Mouse (Mus musculus): Measurements from ENCODE around the gene AY358078. TPM values are rescaled to one million over a fixed set of nuclear protein-coding genes. Genes with fewer than 3 reads are reported as not detected.
"Not testable (repeated sequence)": the region's sequence is repeated elsewhere in the genome, so short reads cannot be mapped to it uniquely, and the experiment has no call there.

AY358078 gene
- polyA plus RNA-seq, 1 experiment from 2014 or later: not detected

- Histone ChIP-seq H3K36me3 (ENCODE audit: control insufficient read depth, insufficient read depth, low read length) (no peaks in the 10 kb centered on the region), H3K4me2 (no peak within 1 kb of the TSS), H3K9ac (ENCODE audit: low read length) (no peak within 1 kb of the TSS), H3K27me3 (ENCODE audit: control insufficient read depth, insufficient read depth, low read length) (no peaks in the 10 kb centered on the region), H3K4me3 (ENCODE audit: low read depth, low read length) (no peak within 1 kb of the TSS), H3K27ac (ENCODE audit: low read depth, low read length) (no peak within 1 kb of the TSS), H3K4me1 (ENCODE audit: control insufficient read depth, insufficient read depth, low read length) (no peaks in the 10 kb centered on the region), H3K9me3 (ENCODE audit: control insufficient read depth, low read length) (no peaks in the 10 kb centered on the region)
- ATAC-seq (ENCODE audit: low FRiP score) (no peak), DNase-seq (ENCODE audit: low spot score, missing footprints) (no peak)
These were observed 53.6 kb downstream of the AY358078 start, which contains the start of gene Ear6 for GRCm38 (mm10) chr14:51853399-51853798. TSS of gene Ear6 (plus strand) at chr14:51853699.

DNA sequence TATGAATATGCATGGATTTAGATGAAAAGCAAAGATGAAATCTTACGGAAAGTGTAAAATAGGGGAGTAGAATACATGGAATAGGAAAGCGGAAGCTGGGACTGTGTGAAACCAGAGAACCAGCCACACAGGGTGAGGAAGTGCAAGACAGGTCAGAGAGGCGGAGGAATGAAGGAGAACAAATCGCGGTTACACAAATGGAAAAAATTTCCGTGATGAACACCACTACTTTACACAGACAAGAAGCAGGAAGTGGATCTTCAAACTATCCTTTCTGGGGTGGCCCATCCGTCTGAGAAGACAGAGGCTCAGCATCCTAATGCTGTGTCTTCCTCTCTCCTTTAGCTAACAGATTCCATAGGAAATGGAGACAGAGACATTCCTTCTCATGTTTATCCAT is 55.4 kb downstream of the AY358078 start:
- not testable (repeated sequence) for DNase-seq (ENCODE audit: low spot score, missing footprints); H3K27ac ChIP-seq (ENCODE audit: low read depth, low read length); H3K27me3 ChIP-seq (ENCODE audit: control insufficient read depth, insufficient read depth, low read length); H3K4me3 ChIP-seq (ENCODE audit: low read depth, low read length); H3K9me3 ChIP-seq (ENCODE audit: control insufficient read depth, low read length); H3K4me1 ChIP-seq (ENCODE audit: control insufficient read depth, insufficient read depth, low read length); H3K4me2 ChIP-seq; H3K9ac ChIP-seq (ENCODE audit: low read length); H3K36me3 ChIP-seq (ENCODE audit: control insufficient read depth, insufficient read depth, low read length); ATAC-seq (ENCODE audit: low FRiP score)
- 84% methylated on average over 7 of the region's 7 CpGs for WGBS

DNA sequence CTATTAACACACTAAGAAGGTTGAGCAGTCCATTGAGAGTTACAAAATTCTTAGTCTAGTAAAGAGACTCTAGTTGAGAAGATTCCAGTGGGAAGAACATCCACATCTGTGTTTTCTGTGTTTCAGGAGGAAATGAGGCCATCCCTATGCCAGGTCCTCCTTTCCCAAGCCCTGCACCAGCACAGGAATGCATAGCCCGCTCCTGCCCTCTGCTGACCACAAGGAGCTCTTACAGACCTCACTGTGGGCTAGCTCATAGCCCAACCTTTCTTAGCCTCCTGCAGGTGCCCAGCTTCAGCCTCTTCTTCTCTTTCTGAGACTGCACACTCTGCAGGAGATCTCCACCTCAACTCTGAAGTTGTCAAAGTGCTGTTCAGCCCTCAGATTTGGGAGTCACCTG is 63.8 kb downstream of the AY358078 start:
- not testable (repeated sequence) for DNase-seq (ENCODE audit: low spot score, missing footprints); H3K27me3 ChIP-seq (ENCODE audit: control insufficient read depth, insufficient read depth, low read length)
- WGBS: 17% methylated on average over 1 of the region's 1 CpGs

GRCm38 (mm10) chr14:51870756-51871155 is 70.9 kb downstream of the AY358078 start:
- no peaks in the 10 kb centered on the region for H3K4me1 ChIP-seq (ENCODE audit: control insufficient read depth, insufficient read depth, low read length)
- H3K9me3 ChIP-seq (ENCODE audit: control insufficient read depth, low read length): no peaks in the 10 kb centered on the region
- H3K4me2 ChIP-seq: no peak overlapping the region
- H3K27ac ChIP-seq (ENCODE audit: low read depth, low read length): no peak overlapping the region
- no peaks in the 10 kb centered on the region for H3K27me3 ChIP-seq (ENCODE audit: control insufficient read depth, insufficient read depth, low read length)
- 80% methylated on average over 2 of the region's 2 CpGs for WGBS
- no peaks in the 10 kb centered on the region for H3K36me3 ChIP-seq (ENCODE audit: control insufficient read depth, insufficient read depth, low read length)
- no peak for DNase-seq (ENCODE audit: low spot score, missing footprints)
- H3K4me3 ChIP-seq (ENCODE audit: low read depth, low read length): no peak overlapping the region
- no peak overlapping the region for H3K9ac ChIP-seq (ENCODE audit: low read length)
- no peak for ATAC-seq (ENCODE audit: low FRiP score)

More for the DNA sequence above, 63.8 kb downstream of the AY358078 start:
- H3K9me3 ChIP-seq (ENCODE audit: control insufficient read depth, low read length); H3K36me3 ChIP-seq (ENCODE audit: control insufficient read depth, insufficient read depth, low read length); H3K9ac ChIP-seq (ENCODE audit: low read length); ATAC-seq (ENCODE audit: low FRiP score); H3K4me1 ChIP-seq (ENCODE audit: control insufficient read depth, insufficient read depth, low read length); H3K27ac ChIP-seq (ENCODE audit: low read depth, low read length); H3K4me3 ChIP-seq (ENCODE audit: low read depth, low read length); H3K4me2 ChIP-seq: not testable (repeated sequence)

- 78% methylated on average over 9 of the region's 9 CpGs for WGBS
These were observed 71.9 kb downstream of the AY358078 start for GRCm38 (mm10) chr14:51871741-51872140.

More at GRCm38 (mm10) chr14:51871741-51872140, 71.9 kb downstream of the AY358078 start:
- H3K9me3 ChIP-seq (ENCODE audit: control insufficient read depth, low read length): no peaks in the 10 kb centered on the region
- H3K4me3 ChIP-seq (ENCODE audit: low read depth, low read length): no peak overlapping the region
- H3K4me1 ChIP-seq (ENCODE audit: control insufficient read depth, insufficient read depth, low read length): no peaks in the 10 kb centered on the region
- no peak for ATAC-seq (ENCODE audit: low FRiP score)
- no peaks in the 10 kb centered on the region for H3K36me3 ChIP-seq (ENCODE audit: control insufficient read depth, insufficient read depth, low read length)
- no peak overlapping the region for H3K4me2 ChIP-seq
- DNase-seq (ENCODE audit: low spot score, missing footprints): no peak
- no peaks in the 10 kb centered on the region for H3K27me3 ChIP-seq (ENCODE audit: control insufficient read depth, insufficient read depth, low read length)
- no peak overlapping the region for H3K9ac ChIP-seq (ENCODE audit: low read length)
- H3K27ac ChIP-seq (ENCODE audit: low read depth, low read length): no peak overlapping the region

Small RNA genes lying within 50 kb of the gene (microRNA-seq; reads per million reads assigned to microRNA genes)
- not detected for gene Gm27375

Other genes starting within 250 kb of the AY358078 start
- gene Gm5622, start 247.3 kb upstream of the AY358078 start, polyA plus RNA-seq (2014; fragmentation: Nextera tagmentation; extraction: Ambion mirVana): not detected in 2 replicates
- gene Gm17175, start 226.0 kb upstream of the AY358078 start, polyA plus RNA-seq (2014; fragmentation: Nextera tagmentation; extraction: Ambion mirVana): not detected in 2 replicates
- gene Gm17174, start 207.9 kb upstream of the AY358078 start, polyA plus RNA-seq (2014; fragmentation: Nextera tagmentation; extraction: Ambion mirVana): not detected in 2 replicates
- gene Gm17078, start 188.7 kb upstream of the AY358078 start, polyA plus RNA-seq (2014; fragmentation: Nextera tagmentation; extraction: Ambion mirVana): not detected in 2 replicates
- gene Gm4181, start 164.4 kb upstream of the AY358078 start, polyA plus RNA-seq (2014; fragmentation: Nextera tagmentation; extraction: Ambion mirVana): not detected in 2 replicates
- gene Gm17079, start 104.6 kb upstream of the AY358078 start, polyA plus RNA-seq (2014; fragmentation: Nextera tagmentation; extraction: Ambion mirVana): not detected in 2 replicates
- not detected in 2 replicates for gene Gm5800, start 82.9 kb upstream of the AY358078 start, polyA plus RNA-seq (2014; fragmentation: Nextera tagmentation; extraction: Ambion mirVana)
- gene Ang4, start 26.5 kb upstream of the AY358078 start, polyA plus RNA-seq (2014; fragmentation: Nextera tagmentation; extraction: Ambion mirVana): not detected in 2 replicates
- not detected in 2 replicates for gene Ear6, start 53.7 kb downstream of the AY358078 start, polyA plus RNA-seq (2014; fragmentation: Nextera tagmentation; extraction: Ambion mirVana)
- 49.6 and 52.4 TPM in 2 replicates for gene Mettl17, start 84.8 kb downstream of the AY358078 start, polyA plus RNA-seq (2014; fragmentation: Nextera tagmentation; extraction: Ambion mirVana)
- 0.40 and 0.41 TPM in 2 replicates for gene Slc39a2, start 92.8 kb downstream of the AY358078 start, polyA plus RNA-seq (2014; fragmentation: Nextera tagmentation; extraction: Ambion mirVana)
- 7.5 and 10.6 TPM in 2 replicates for gene Ndrg2, start 114.1 kb downstream of the AY358078 start, polyA plus RNA-seq (2014; fragmentation: Nextera tagmentation; extraction: Ambion mirVana)
- gene Tppp2, start 118.4 kb downstream of the AY358078 start, polyA plus RNA-seq (2014; fragmentation: Nextera tagmentation; extraction: Ambion mirVana): not detected in 2 replicates
- not detected in 2 replicates for gene Rnase13, start 122.7 kb downstream of the AY358078 start, polyA plus RNA-seq (2014; fragmentation: Nextera tagmentation; extraction: Ambion mirVana)
- 50.4 and 52.8 TPM in 2 replicates for gene Arhgef40, start 184.7 kb downstream of the AY358078 start, polyA plus RNA-seq (2014; fragmentation: Nextera tagmentation; extraction: Ambion mirVana)
- gene Tmem253, start 215.6 kb downstream of the AY358078 start, polyA plus RNA-seq (2014; fragmentation: Nextera tagmentation; extraction: Ambion mirVana): 1.0 and 1.5 TPM in 2 replicates
- gene Zfp219, start 220.7 kb downstream of the AY358078 start, polyA plus RNA-seq (2014; fragmentation: Nextera tagmentation; extraction: Ambion mirVana): 91.9 and 110 TPM in 2 replicates
- gene Olfr221, start 242.4 kb downstream of the AY358078 start, polyA plus RNA-seq (2014; fragmentation: Nextera tagmentation; extraction: Ambion mirVana): not detected in 2 replicates

Measured in midbrain, embryonic 11.5 days (tissue).